Mouse (Mus musculus): ENCODE data around the gene Homer2. TPM values are rescaled to one million over a fixed set of nuclear protein-coding genes. Genes with fewer than 3 reads are reported as not detected.

Gene Homer2
- polyA plus RNA-seq, 1 experiment from 2014 or later = 46.9 TPM

- no peak overlapping the region for H3K4me3 ChIP-seq (replicated peaks)
- 87% methylated on average over 6 of the region's 6 CpGs for WGBS
- peaks cover 32% of the 10 kb centered on the region for H3K36me3 ChIP-seq
These were observed 111.2 kb downstream of the Homer2 start for GRCm38 (mm10) chr7:81596086-81596485.

GRCm38 (mm10) chr7:81595056-81595455 is 112.3 kb downstream of the Homer2 start:
- WGBS = 74% methylated on average over 5 of the region's 5 CpGs
- Histone ChIP-seq H3K4me3 (replicated peaks) (no peak overlapping the region), H3K27me3 (replicated peaks) (no peaks in the 10 kb centered on the region), H3K4me1 (replicated peaks) (0 out of 2 replicates have a peak, but pooled peaks cover 1% of the 10 kb centered on the region), H3K27ac (no peak overlapping the region), H3K9ac (no peak overlapping the region), H3K4me2 (replicated peaks) (no peak overlapping the region), H3K9me3 (no peaks in the 10 kb centered on the region), H3K36me3 (peaks cover 32% of the 10 kb centered on the region)
- no peak for ATAC-seq

More at GRCm38 (mm10) chr7:81596086-81596485, 111.2 kb downstream of the Homer2 start:
- H3K27me3 ChIP-seq (replicated peaks) = no peaks in the 10 kb centered on the region
- ATAC-seq = no peak
- H3K4me2 ChIP-seq (replicated peaks) = no peak overlapping the region
- H3K27ac ChIP-seq = no peak overlapping the region
- H3K9ac ChIP-seq = no peak overlapping the region
- H3K4me1 ChIP-seq (replicated peaks) = 0 out of 2 replicates have a peak, but pooled peaks cover 3% of the 10 kb centered on the region
- no peaks in the 10 kb centered on the region for H3K9me3 ChIP-seq

GRCm38 (mm10) chr7:81593387-81593786 is 113.9 kb downstream of the Homer2 start:
- Histone ChIP-seq H3K4me3 (replicated peaks) (no peak overlapping the region), H3K9ac (no peak overlapping the region), H3K36me3 (peaks cover 32% of the 10 kb centered on the region), H3K27ac (no peak overlapping the region), H3K4me1 (replicated peaks) (no peaks in the 10 kb centered on the region), H3K9me3 (no peaks in the 10 kb centered on the region), H3K27me3 (replicated peaks) (no peaks in the 10 kb centered on the region), H3K4me2 (replicated peaks) (no peak overlapping the region)
- WGBS = 86% methylated on average over 8 of the region's 8 CpGs
- no peak for ATAC-seq

- H3K4me2 ChIP-seq (replicated peaks) = no peak overlapping the region
- 79% methylated on average over 9 of the region's 9 CpGs for WGBS
- H3K36me3 ChIP-seq = peaks cover 26% of the 10 kb centered on the region
- no peaks in the 10 kb centered on the region for H3K4me1 ChIP-seq (replicated peaks)
- no peak overlapping the region for H3K9ac ChIP-seq
- no peak overlapping the region for H3K27ac ChIP-seq
- no peak overlapping the region for H3K4me3 ChIP-seq (replicated peaks)
- ATAC-seq = no peak
- no peaks in the 10 kb centered on the region for H3K9me3 ChIP-seq
- no peaks in the 10 kb centered on the region for H3K27me3 ChIP-seq (replicated peaks)
These were observed 114.6 kb downstream of the Homer2 start for GRCm38 (mm10) chr7:81592686-81593085.

DNA sequence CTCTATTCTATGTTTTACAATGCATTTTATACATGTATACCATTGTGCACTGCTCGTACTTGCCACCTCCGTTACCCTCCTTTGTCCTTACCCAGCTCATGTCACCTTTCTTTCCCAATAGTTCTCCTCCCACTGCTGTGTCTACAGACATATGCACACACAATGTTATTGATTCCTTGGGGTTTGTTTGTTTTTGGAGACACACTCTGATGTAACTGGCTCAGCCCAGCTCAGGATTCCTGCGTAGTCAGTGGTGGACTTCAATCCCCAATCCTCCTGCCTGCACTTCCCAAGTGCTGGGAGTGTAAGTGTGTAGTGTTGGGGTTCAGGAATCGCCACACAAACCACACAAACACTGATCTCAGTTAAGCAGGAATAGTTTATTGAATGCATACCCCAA is 120.1 kb downstream of the Homer2 start:
- no peak for ATAC-seq
- H3K27ac ChIP-seq = no peak overlapping the region
- H3K4me1 ChIP-seq (replicated peaks) = no peaks in the 10 kb centered on the region
- H3K4me2 ChIP-seq (replicated peaks) = no peak overlapping the region
- WGBS = 77% methylated on average over 4 of the region's 4 CpGs
- H3K36me3 ChIP-seq = peaks cover 10% of the 10 kb centered on the region
- no peak overlapping the region for H3K9ac ChIP-seq
- H3K27me3 ChIP-seq (replicated peaks) = no peaks in the 10 kb centered on the region
- H3K9me3 ChIP-seq = no peaks in the 10 kb centered on the region
- no peak overlapping the region for H3K4me3 ChIP-seq (replicated peaks)

- no peak for ATAC-seq
- Histone ChIP-seq H3K9me3 (no peaks in the 10 kb centered on the region), H3K4me1 (replicated peaks) (no peaks in the 10 kb centered on the region), H3K9ac (no peak overlapping the region), H3K36me3 (peaks cover 9% of the 10 kb centered on the region; the same call in 1 of the 2 replicates), H3K4me2 (replicated peaks) (no peak overlapping the region), H3K27me3 (replicated peaks) (no peaks in the 10 kb centered on the region), H3K27ac (no peak overlapping the region), H3K4me3 (replicated peaks) (no peak overlapping the region)
- WGBS = 72% methylated on average over 7 of the region's 7 CpGs
These were observed 122.0 kb downstream of the Homer2 start for GRCm38 (mm10) chr7:81585326-81585725.

GRCm38 (mm10) chr7:81583512-81583911 is 123.8 kb downstream of the Homer2 start:
- Histone ChIP-seq H3K36me3 (peaks cover 12% of the 10 kb centered on the region), H3K27me3 (replicated peaks) (no peaks in the 10 kb centered on the region), H3K4me1 (replicated peaks) (no peaks in the 10 kb centered on the region), H3K9ac (no peak overlapping the region), H3K4me2 (replicated peaks) (no peak overlapping the region), H3K9me3 (no peaks in the 10 kb centered on the region), H3K4me3 (replicated peaks) (no peak overlapping the region), H3K27ac (no peak overlapping the region)
- no peak for ATAC-seq
- WGBS = 66% methylated on average over 3 of the region's 3 CpGs

DNA sequence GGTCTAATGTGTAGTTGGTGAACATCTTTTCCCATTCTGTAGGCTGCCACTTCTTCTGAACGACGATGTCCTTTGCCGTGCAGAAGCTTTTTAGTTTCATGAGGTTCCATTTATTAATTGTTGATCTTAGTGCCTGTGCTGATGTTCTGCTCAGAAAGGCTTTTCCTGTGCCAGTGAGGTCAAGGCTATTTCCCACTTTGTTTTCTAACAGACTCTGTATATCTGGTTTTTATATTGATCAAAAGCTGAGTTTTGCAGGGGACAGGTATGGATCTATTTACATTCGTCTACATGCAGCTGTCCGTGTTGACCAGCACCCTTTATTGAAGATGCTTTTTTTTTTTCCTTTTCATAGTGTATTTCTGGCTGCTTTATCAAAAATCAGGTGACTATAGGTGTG is 128.0 kb downstream of the Homer2 start:
- no peak overlapping the region for H3K27ac ChIP-seq
- no peaks in the 10 kb centered on the region for H3K4me1 ChIP-seq (replicated peaks)
- WGBS = 94% methylated on average over 5 of the region's 5 CpGs
- H3K4me2 ChIP-seq (replicated peaks) = no peak overlapping the region
- H3K36me3 ChIP-seq = peaks cover 11% of the 10 kb centered on the region; the same call in 1 of the 2 replicates
- no peak overlapping the region for H3K4me3 ChIP-seq (replicated peaks)
- H3K9me3 ChIP-seq = no peaks in the 10 kb centered on the region
- no peak overlapping the region for H3K9ac ChIP-seq
- no peak for ATAC-seq
- H3K27me3 ChIP-seq (replicated peaks) = no peaks in the 10 kb centered on the region

DNA sequence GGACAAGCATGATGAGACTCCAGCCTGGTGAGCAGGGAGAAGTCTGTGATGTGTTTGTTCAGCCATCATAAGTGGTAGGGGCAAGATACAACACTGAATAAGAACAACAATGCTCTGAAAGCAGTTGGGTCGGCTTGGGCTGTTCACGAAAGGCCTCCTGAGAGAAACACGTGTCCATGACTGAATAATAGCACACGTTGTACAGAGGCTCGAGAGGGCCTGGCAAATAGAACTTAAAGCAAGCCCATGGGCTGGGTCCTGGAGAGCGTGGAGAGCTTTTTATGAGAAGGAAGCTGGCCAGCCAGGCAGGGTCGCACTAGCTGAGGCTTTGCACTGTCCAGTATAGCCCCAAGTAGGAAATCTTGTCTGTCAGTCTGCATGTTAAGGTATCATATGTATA is 128.9 kb downstream of the Homer2 start:
- 87% methylated on average over 7 of the region's 7 CpGs for WGBS
- ATAC-seq = no peak
- Histone ChIP-seq H3K36me3 (peaks cover 11% of the 10 kb centered on the region; the same call in 1 of the 2 replicates), H3K27ac (no peak overlapping the region), H3K4me2 (replicated peaks) (no peak overlapping the region), H3K9me3 (no peaks in the 10 kb centered on the region), H3K9ac (no peak overlapping the region), H3K4me1 (replicated peaks) (no peaks in the 10 kb centered on the region), H3K4me3 (replicated peaks) (no peak overlapping the region), H3K27me3 (replicated peaks) (no peaks in the 10 kb centered on the region)

GRCm38 (mm10) chr7:81577872-81578271 is 129.5 kb downstream of the Homer2 start:
- Histone ChIP-seq H3K27ac (no peak overlapping the region), H3K9ac (no peak overlapping the region), H3K36me3 (peaks cover 11% of the 10 kb centered on the region; the same call in 1 of the 2 replicates), H3K27me3 (replicated peaks) (no peaks in the 10 kb centered on the region), H3K4me2 (replicated peaks) (no peak overlapping the region), H3K9me3 (no peaks in the 10 kb centered on the region), H3K4me1 (replicated peaks) (peaks cover under 1% of the 10 kb centered on the region; the same call in 1 of the 2 replicates), H3K4me3 (replicated peaks) (no peak overlapping the region)
- 93% methylated on average over 3 of the region's 3 CpGs for WGBS
- ATAC-seq = no peak

DNA sequence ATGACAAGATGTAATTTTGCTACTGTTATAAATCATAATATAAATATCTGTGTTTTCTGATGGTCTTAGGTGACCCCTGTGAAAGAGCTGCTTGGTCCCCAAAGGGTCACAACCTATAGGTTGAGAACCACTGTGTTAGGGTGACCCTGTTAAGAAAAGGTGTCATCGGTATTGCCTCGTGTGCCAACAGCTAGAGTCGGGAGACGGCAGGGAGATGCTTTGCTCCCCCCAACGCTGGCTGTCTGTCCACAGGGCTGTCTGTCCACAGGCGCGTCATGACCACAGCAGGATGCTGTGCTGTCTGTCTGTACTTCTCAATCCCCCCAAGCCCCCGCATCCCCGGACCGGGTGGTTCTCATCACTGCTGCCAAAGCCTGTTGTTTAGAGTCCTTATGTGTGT is 131.7 kb downstream of the Homer2 start:
- H3K36me3 ChIP-seq = peaks cover 11% of the 10 kb centered on the region; the same call in 1 of the 2 replicates
- no peak overlapping the region for H3K4me2 ChIP-seq (replicated peaks)
- no peak for ATAC-seq
- H3K9ac ChIP-seq = no peak overlapping the region
- whole genome bisulfite sequencing = 88% methylated on average over 10 of the region's 10 CpGs
- H3K4me3 ChIP-seq (replicated peaks) = no peak overlapping the region
- H3K4me1 ChIP-seq (replicated peaks) = peaks cover 6% of the 10 kb centered on the region; the same call in 1 of the 2 replicates
- H3K9me3 ChIP-seq = no peaks in the 10 kb centered on the region
- H3K27me3 ChIP-seq (replicated peaks) = no peaks in the 10 kb centered on the region
- no peak overlapping the region for H3K27ac ChIP-seq

- Histone ChIP-seq H3K27ac (no peak overlapping the region), H3K4me1 (replicated peaks) (peaks cover 6% of the 10 kb centered on the region; the same call in 1 of the 2 replicates), H3K36me3 (peaks cover 11% of the 10 kb centered on the region; the same call in 1 of the 2 replicates), H3K9me3 (no peaks in the 10 kb centered on the region), H3K4me3 (replicated peaks) (no peak overlapping the region), H3K9ac (no peak overlapping the region), H3K4me2 (replicated peaks) (no peak overlapping the region), H3K27me3 (replicated peaks) (no peaks in the 10 kb centered on the region)
- WGBS = 96% methylated on average over 9 of the region's 9 CpGs
- no peak for ATAC-seq
These were observed 133.5 kb downstream of the Homer2 start for GRCm38 (mm10) chr7:81573821-81574220.

DNA sequence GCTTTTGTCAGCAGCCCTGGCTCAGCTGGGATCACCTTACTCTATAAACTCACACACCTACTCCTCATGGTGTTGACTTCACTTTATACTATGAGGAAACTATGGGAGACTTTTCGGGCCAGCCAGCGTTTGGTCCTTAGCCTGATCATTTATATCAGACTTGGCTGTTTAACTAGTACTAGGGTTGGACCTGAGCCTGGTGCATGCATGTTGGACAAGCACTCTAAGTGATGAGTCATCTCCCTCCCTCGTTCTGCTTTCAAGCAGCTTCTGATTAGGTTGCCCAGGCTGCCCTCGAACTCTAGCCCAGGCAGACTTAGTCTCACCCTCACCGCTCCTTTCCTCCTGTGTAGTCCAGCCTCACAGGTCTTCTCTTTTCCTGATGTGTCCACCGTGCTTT is 133.9 kb downstream of the Homer2 start:
- Histone ChIP-seq H3K4me1 (replicated peaks) (peaks cover 6% of the 10 kb centered on the region; the same call in 1 of the 2 replicates), H3K9ac (no peak overlapping the region), H3K4me2 (replicated peaks) (no peak overlapping the region; the same call in 1 of the 2 replicates), H3K27ac (no peak overlapping the region), H3K9me3 (no peaks in the 10 kb centered on the region), H3K4me3 (replicated peaks) (no peak overlapping the region), H3K27me3 (replicated peaks) (no peaks in the 10 kb centered on the region), H3K36me3 (peaks cover 7% of the 10 kb centered on the region; the same call in 1 of the 2 replicates)
- no peak for ATAC-seq
- 77% methylated on average over 6 of the region's 6 CpGs for WGBS

Data from intestine, embryonic 15.5 days (tissue).